Mouse (Mus musculus) heart, adult 9 months (tissue): ENCODE measurements around the gene Rhoq.
A peak's percentile ranks its signal among the peaks of the same experiment; 100 is the strongest.

ENCODE experiments used
- DNase-seq, 2 experiments: peaks; one replicate each; pipeline ENCODE4 v3.0.0; 2022; ENCODE audit warnings: low spot score in 2 of 2

Gene Rhoq

GRCm38 (mm10) chr17:86991306-86991705 is 28.4 kb downstream of the Rhoq start:
- no peak for DNase-seq

- DNase-seq, result no peak
Measured at GRCm38 (mm10) chr17:86997323-86997722, 34.4 kb downstream of the Rhoq start.

- no peak for DNase-seq
Measured at GRCm38 (mm10) chr17:87008950-87009349, 46.1 kb downstream of the Rhoq start.

GRCm38 (mm10) chr17:87011301-87012019 is 48.6 kb downstream of the Rhoq start:
- no peak for DNase-seq

GRCm38 (mm10) chr17:87019692-87020091 is 56.8 kb downstream of the Rhoq start:
- no peak for DNase-seq

GRCm38 (mm10) chr17:87024491-87025242 is 61.8 kb downstream of the Rhoq start:
- DNase-seq, result no peak

GRCm38 (mm10) chr17:87025269-87025949 is 62.5 kb downstream of the Rhoq start, which contains the start of the genes Pigf and Cript:
TSS of gene Pigf (minus strand) at chr17:87025406.
TSS of gene Cript (plus strand) at chr17:87025550.
- peak; percentile 97 to 98 for DNase-seq

GRCm38 (mm10) chr17:87036141-87037073 is 73.5 kb downstream of the Rhoq start:
- DNase-seq, result no peak

- DNase-seq, result no peak
Measured at GRCm38 (mm10) chr17:87038496-87038895, 75.6 kb downstream of the Rhoq start.

GRCm38 (mm10) chr17:87041739-87042138 is 78.9 kb downstream of the Rhoq start:
- no peak for DNase-seq

GRCm38 (mm10) chr17:87044364-87044763 is 81.5 kb downstream of the Rhoq start:
- DNase-seq, result peak; percentile 67 to 89

GRCm38 (mm10) chr17:87044796-87045195 is 81.9 kb downstream of the Rhoq start:
- DNase-seq, result no peak
